Mouse (Mus musculus) right cerebral cortex, postnatal 4 days (tissue): Measurements from ENCODE around the gene Gm3476.
"Not testable (repeated sequence)": the region's sequence is repeated elsewhere in the genome, so short reads cannot be mapped to it uniquely, and the experiment has no call there.

Experiments used
- DNase-seq: peaks from one replicate; pipeline ENCODE4 v3.0.0-alpha.2; 2022

The Gm3476 gene

GRCm38 (mm10) chr14:6125707-6126106, at the start of gene Gm3476:
TSS of gene Gm3476 (minus strand) at chr14:6125807.
- not testable (repeated sequence) for DNase-seq

GRCm38 (mm10) chr14:6163538-6163937, 37.9 kb upstream of the Gm3476 start:
- DNase-seq = not testable (repeated sequence)

- not testable (repeated sequence) for DNase-seq
Measured at GRCm38 (mm10) chr14:6161085-6161484, 35.5 kb upstream of the Gm3476 start.

- peak; percentile 72 for DNase-seq
Measured at GRCm38 (mm10) chr14:6108272-6108925, 17.2 kb downstream of the Gm3476 start, which contains the start of gene Gm3468. TSS of gene Gm3468 (minus strand) at chr14:6108665.

- DNase-seq = not testable (repeated sequence)
Measured at GRCm38 (mm10) chr14:6107500-6107899, 18.1 kb downstream of the Gm3476 start.

GRCm38 (mm10) chr14:6093842-6094241, 31.8 kb downstream of the Gm3476 start, which contains the start of gene Gm8206:
TSS of gene Gm8206 (minus strand) at chr14:6093942.
- DNase-seq = not testable (repeated sequence)

GRCm38 (mm10) chr14:6058167-6058566, 67.4 kb downstream of the Gm3476 start, which contains the start of gene Gm6337:
TSS of gene Gm6337 (minus strand) at chr14:6058267.
- DNase-seq = not testable (repeated sequence)
